Mouse (Mus musculus): Measurements from ENCODE around the gene Ubash3a.

GRCm38 (mm10) chr17:31238234-31239020 is 30.8 kb downstream of the Ubash3a start:
- TF ChIP-seq CTCF (IDR thresholded peaks at IDR 0.05; ENCODE audit: low read depth, low read length) (no peak), GATA1 (IDR thresholded peaks at IDR 0.05; ENCODE audit: borderline replicate concordance, low read length) (no peak), GATA2 (IDR thresholded peaks at IDR 0.05; ENCODE audit: borderline replicate concordance, low read depth, low read length) (no peak), TAL1 (conservative IDR thresholded peaks at IDR 0.05; ENCODE audit: low read depth, low read length) (no peak)
